Mouse (Mus musculus): ENCODE results near the gene Dpf1.

Gene Dpf1

GRCm38 (mm10) chr7:29289856-29290255 lies 13.9 kb upstream of the Dpf1 start:
- DNase-seq: no peak

GRCm38 (mm10) chr7:29290691-29291485 lies 12.9 kb upstream of the Dpf1 start:
- DNase-seq: peak; percentile 86

- no peak for DNase-seq
Observed at GRCm38 (mm10) chr7:29291616-29292457, 11.9 kb upstream of the Dpf1 start.

GRCm38 (mm10) chr7:29292458-29293098 lies 11.2 kb upstream of the Dpf1 start:
- DNase-seq: no peak

GRCm38 (mm10) chr7:29293131-29294065 lies 10.4 kb upstream of the Dpf1 start:
- no peak for DNase-seq

- no peak for DNase-seq
Observed at GRCm38 (mm10) chr7:29294111-29294761, 9.5 kb upstream of the Dpf1 start.

GRCm38 (mm10) chr7:29295861-29296647 lies 7.7 kb upstream of the Dpf1 start:
- peak; percentile 5 for DNase-seq

GRCm38 (mm10) chr7:29296998-29297397 lies 6.8 kb upstream of the Dpf1 start:
- no peak for DNase-seq

GRCm38 (mm10) chr7:29301127-29301566 lies 2.6 kb upstream of the Dpf1 start:
- no peak for DNase-seq

GRCm38 (mm10) chr7:29302641-29303040 lies 1.1 kb upstream of the Dpf1 start:
- no peak for DNase-seq

GRCm38 (mm10) chr7:29304463-29305262 lies 912 bp downstream of the Dpf1 start:
- no peak for DNase-seq

- no peak for DNase-seq
Observed at GRCm38 (mm10) chr7:29305263-29305988, 1.7 kb downstream of the Dpf1 start.

- no peak for DNase-seq
Observed at GRCm38 (mm10) chr7:29306108-29306507, 2.4 kb downstream of the Dpf1 start.

GRCm38 (mm10) chr7:29306619-29307018 lies 2.9 kb downstream of the Dpf1 start:
- no peak for DNase-seq

- DNase-seq: peak; percentile 94
Observed at GRCm38 (mm10) chr7:29307350-29308104, 3.8 kb downstream of the Dpf1 start.

GRCm38 (mm10) chr7:29309221-29309721 lies 5.5 kb downstream of the Dpf1 start:
- DNase-seq: no peak

GRCm38 (mm10) chr7:29309749-29310148 lies 6.0 kb downstream of the Dpf1 start:
- DNase-seq: no peak

- peak; percentile 76 for DNase-seq
Observed at GRCm38 (mm10) chr7:29313051-29313450, 9.3 kb downstream of the Dpf1 start.
